Mouse (Mus musculus): ENCODE measurements at regions not wholly inside any gene's neighbourhood (a gene's known extent, or its start where the extent isn't known, plus 50 kb on each side); places are given as distances from the start of the nearest gene placed in this dataset.

- TF ChIP-seq CTCF (conservative IDR thresholded peaks at IDR 0.05; ENCODE audit: low read length), result no peak
- no peak for TF ChIP-seq NANOG (IDR thresholded peaks at IDR 0.05; ENCODE audit: borderline replicate concordance, low read length)
- TF ChIP-seq POU5F1 (IDR thresholded peaks at IDR 0.05; ENCODE audit: borderline replicate concordance, low read length), result no peak
These were observed 141.2 kb upstream of the Irx5 start for GRCm38 (mm10) chr8:92216176-92216575.

All from E14TG2a.4 (cell line).